Mouse (Mus musculus): ENCODE results near the gene Akp3. TPM values are rescaled to one million over a fixed set of nuclear protein-coding genes. Genes with fewer than 3 reads are reported as not detected.
A peak's percentile ranks its signal among the peaks of the same experiment; 100 is the strongest.

Akp3 gene
- polyA plus RNA-seq, 1 experiment from 2014 or later = not detected

DNA sequence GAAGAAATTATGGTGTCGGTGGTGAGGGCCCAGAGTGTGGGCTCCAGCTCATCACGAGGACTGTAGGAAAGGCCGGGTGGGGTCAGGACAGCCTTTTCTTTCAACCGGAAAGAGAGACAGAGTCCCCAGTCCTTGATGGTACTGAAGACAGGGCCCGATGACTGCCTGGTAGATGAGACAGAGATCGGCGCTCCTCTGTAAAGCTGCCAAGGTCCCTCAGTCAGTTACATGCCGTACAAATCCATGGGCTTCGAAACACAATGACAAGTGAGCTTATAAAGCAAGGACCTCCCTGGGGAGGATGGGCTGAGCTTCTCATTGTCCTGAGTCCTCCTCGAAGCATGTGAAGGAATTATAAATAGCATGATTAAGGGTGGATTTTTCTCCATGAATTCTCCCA is 18.4 kb downstream of the Akp3 start:
- Histone ChIP-seq H3K4me3 (ENCODE audit: low read depth, low read length) (no peak overlapping the region), H3K9me3 (ENCODE audit: low read length) (no peaks in the 10 kb centered on the region), H3K27ac (ENCODE audit: low read length) (no peak overlapping the region), H3K4me2 (replicated peaks; ENCODE audit: low read depth, low read length) (no peak overlapping the region), H3K9ac (replicated peaks; ENCODE audit: low read depth) (no peak overlapping the region), H3K27me3 (replicated peaks; ENCODE audit: insufficient read depth, low read length) (no peaks in the 10 kb centered on the region), H3K4me1 (ENCODE audit: insufficient read depth, low read depth, low read length) (no peaks in the 10 kb centered on the region), H3K36me3 (ENCODE audit: insufficient read depth, low read length) (no peaks in the 10 kb centered on the region)
- DNase-seq (ENCODE audit: low spot score) = no peak
- no peak for TF ChIP-seq EP300 (IDR thresholded peaks at IDR 0.05)
- TF ChIP-seq CTCF (IDR thresholded peaks at IDR 0.05) = no peak
- no peak for ATAC-seq
- WGBS = 79% methylated on average over 10 of the region's 10 CpGs

DNA sequence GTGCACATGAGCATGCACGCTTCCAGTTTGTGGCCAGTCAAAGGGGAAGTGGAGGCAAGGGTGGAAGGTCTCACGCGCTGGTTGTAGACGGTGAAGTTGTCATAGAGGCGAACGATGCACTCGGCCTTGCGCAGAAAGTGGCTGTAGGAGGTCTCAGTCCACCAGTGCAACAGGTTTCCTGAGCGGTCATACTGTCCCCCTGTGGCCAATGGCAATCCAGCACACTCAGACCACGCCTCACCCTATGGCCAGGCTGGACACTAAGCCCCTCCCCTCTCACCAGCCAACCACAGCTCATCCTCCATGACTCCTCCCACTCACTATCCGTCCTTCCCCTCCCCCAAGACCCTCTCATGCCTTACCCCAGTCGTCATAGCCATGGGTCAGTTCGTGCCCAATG is 24.6 kb downstream of the Akp3 start:
- ATAC-seq (no peak), DNase-seq (ENCODE audit: low spot score) (peak; percentile 12)
- Histone ChIP-seq H3K4me3 (ENCODE audit: low read depth, low read length) (no peak overlapping the region), H3K4me1 (ENCODE audit: insufficient read depth, low read depth, low read length) (no peaks in the 10 kb centered on the region), H3K9me3 (ENCODE audit: low read length) (no peaks in the 10 kb centered on the region), H3K27me3 (replicated peaks; ENCODE audit: insufficient read depth, low read length) (peaks cover 31% of the 10 kb centered on the region), H3K4me2 (replicated peaks; ENCODE audit: low read depth, low read length) (no peak overlapping the region), H3K9ac (replicated peaks; ENCODE audit: low read depth) (no peak overlapping the region), H3K36me3 (ENCODE audit: insufficient read depth, low read length) (no peaks in the 10 kb centered on the region), H3K27ac (ENCODE audit: low read length) (no peak overlapping the region)
- TF ChIP-seq EP300 (IDR thresholded peaks at IDR 0.05) = no peak
- WGBS = 28% methylated on average over 13 of the region's 13 CpGs

GRCm38 (mm10) chr1:87151286-87151685 is 26.5 kb downstream of the Akp3 start:
- H3K27ac ChIP-seq (ENCODE audit: low read length) = no peak overlapping the region
- H3K9me3 ChIP-seq (ENCODE audit: low read length) = no peaks in the 10 kb centered on the region
- TF ChIP-seq CTCF (IDR thresholded peaks at IDR 0.05) = no peak
- no peak for TF ChIP-seq EP300 (IDR thresholded peaks at IDR 0.05)
- no peak overlapping the region for H3K9ac ChIP-seq (replicated peaks; ENCODE audit: low read depth)
- H3K4me1 ChIP-seq (ENCODE audit: insufficient read depth, low read depth, low read length) = no peaks in the 10 kb centered on the region
- no peak for ATAC-seq
- peaks cover 49% of the 10 kb centered on the region for H3K27me3 ChIP-seq (replicated peaks; ENCODE audit: insufficient read depth, low read length)
- H3K4me3 ChIP-seq (ENCODE audit: low read depth, low read length) = no peak overlapping the region
- DNase-seq (ENCODE audit: low spot score) = no peak
- WGBS = 69% methylated on average over 6 of the region's 6 CpGs
- H3K36me3 ChIP-seq (ENCODE audit: insufficient read depth, low read length) = no peaks in the 10 kb centered on the region
- H3K4me2 ChIP-seq (replicated peaks; ENCODE audit: low read depth, low read length) = no peak overlapping the region

GRCm38 (mm10) chr1:87153776-87154500 is 29.2 kb downstream of the Akp3 start:
- TF ChIP-seq CTCF (IDR thresholded peaks at IDR 0.05) = no peak
- TF ChIP-seq EP300 (IDR thresholded peaks at IDR 0.05) = no peak
- no peak overlapping the region for H3K27ac ChIP-seq (ENCODE audit: low read length)
- H3K9me3 ChIP-seq (ENCODE audit: low read length) = no peaks in the 10 kb centered on the region
- H3K4me3 ChIP-seq (ENCODE audit: low read depth, low read length) = peak overlapping the region; percentile 28; the same call in 1 of the 2 replicates
- no peak overlapping the region for H3K9ac ChIP-seq (replicated peaks; ENCODE audit: low read depth)
- peaks cover 71% of the 10 kb centered on the region for H3K27me3 ChIP-seq (replicated peaks; ENCODE audit: insufficient read depth, low read length)
- no peak for DNase-seq (ENCODE audit: low spot score)
- H3K4me2 ChIP-seq (replicated peaks; ENCODE audit: low read depth, low read length) = peak overlapping the region; percentile 45
- no peaks in the 10 kb centered on the region for H3K36me3 ChIP-seq (ENCODE audit: insufficient read depth, low read length)
- ATAC-seq = no peak
- under 1% methylated on average over 52 of the region's 72 CpGs for WGBS
- no peaks in the 10 kb centered on the region for H3K4me1 ChIP-seq (ENCODE audit: insufficient read depth, low read depth, low read length)

DNA sequence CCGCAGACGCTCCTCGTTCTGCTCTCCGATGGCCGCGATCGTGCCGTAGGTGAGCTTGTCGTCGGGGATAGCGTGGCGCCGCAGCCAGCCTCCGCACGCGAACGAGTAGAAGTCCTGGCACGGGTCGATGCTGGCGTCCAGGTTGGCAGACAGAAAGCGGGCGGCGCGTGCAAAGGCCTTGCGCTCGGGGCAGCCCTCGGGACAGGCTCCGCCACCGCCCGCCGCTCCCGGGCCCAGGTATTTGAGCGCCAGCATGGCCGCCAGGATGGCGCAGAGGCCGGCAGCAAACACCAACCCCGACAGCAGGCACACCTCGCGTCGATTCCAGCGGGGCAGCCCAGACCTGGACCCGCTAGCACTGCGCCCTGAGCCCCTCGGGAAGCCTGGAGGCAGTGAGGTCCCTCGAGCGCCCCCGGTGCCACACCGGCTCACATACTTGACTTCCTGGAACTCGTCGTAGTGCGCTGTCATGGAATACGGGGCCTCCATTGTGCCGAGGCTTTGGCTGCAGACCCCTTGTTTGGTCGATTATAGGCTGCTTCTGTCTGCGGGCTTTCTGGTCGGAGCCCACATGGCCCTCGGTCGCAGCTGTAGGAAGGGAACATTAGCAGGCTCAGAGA is 29.8 kb downstream of the Akp3 start:
- peak overlapping the region; percentile 45 for H3K4me2 ChIP-seq (replicated peaks; ENCODE audit: low read depth, low read length)
- no peaks in the 10 kb centered on the region for H3K9me3 ChIP-seq (ENCODE audit: low read length)
- no peak overlapping the region for H3K9ac ChIP-seq (replicated peaks; ENCODE audit: low read depth)
- TF ChIP-seq EP300 (IDR thresholded peaks at IDR 0.05) (no peak), CTCF (IDR thresholded peaks at IDR 0.05) (no peak)
- H3K4me1 ChIP-seq (ENCODE audit: insufficient read depth, low read depth, low read length) = no peaks in the 10 kb centered on the region
- ATAC-seq (no peak), DNase-seq (ENCODE audit: low spot score) (no peak)
- H3K27me3 ChIP-seq (replicated peaks; ENCODE audit: insufficient read depth, low read length) = peaks cover 71% of the 10 kb centered on the region
- no peak overlapping the region for H3K27ac ChIP-seq (ENCODE audit: low read length)
- WGBS = 3% methylated on average over 58 of the region's 58 CpGs
- no peaks in the 10 kb centered on the region for H3K36me3 ChIP-seq (ENCODE audit: insufficient read depth, low read length)
- peak overlapping the region; percentile 28; the same call in 1 of the 2 replicates for H3K4me3 ChIP-seq (ENCODE audit: low read depth, low read length)

- TF ChIP-seq EP300 (IDR thresholded peaks at IDR 0.05) (no peak), CTCF (IDR thresholded peaks at IDR 0.05) (no peak)
- DNase-seq (ENCODE audit: low spot score) = no peak
- peaks cover 71% of the 10 kb centered on the region for H3K27me3 ChIP-seq (replicated peaks; ENCODE audit: insufficient read depth, low read length)
Observed at GRCm38 (mm10) chr1:87155531-87156198, 30.9 kb downstream of the Akp3 start.

More at GRCm38 (mm10) chr1:87155531-87156198, 30.9 kb downstream of the Akp3 start:
- peak overlapping the region; percentile 42 for H3K4me2 ChIP-seq (replicated peaks; ENCODE audit: low read depth, low read length)
- no peak overlapping the region for H3K9ac ChIP-seq (replicated peaks; ENCODE audit: low read depth)
- no peaks in the 10 kb centered on the region for H3K9me3 ChIP-seq (ENCODE audit: low read length)
- H3K36me3 ChIP-seq (ENCODE audit: insufficient read depth, low read length) = no peaks in the 10 kb centered on the region
- H3K27ac ChIP-seq (ENCODE audit: low read length) = no peak overlapping the region
- no peaks in the 10 kb centered on the region for H3K4me1 ChIP-seq (ENCODE audit: insufficient read depth, low read depth, low read length)
- peak overlapping the region; percentile 8; the same call in 1 of the 2 replicates for H3K4me3 ChIP-seq (ENCODE audit: low read depth, low read length)
- no peak for ATAC-seq
- WGBS = under 1% methylated on average over 32 of the region's 56 CpGs

Measured in lung, postnatal 0 days (tissue).